Mouse (Mus musculus): ENCODE results near the gene Tube1. TPM values are rescaled to one million over a fixed set of nuclear protein-coding genes. Genes with fewer than 3 reads are reported as not detected.

Gene Tube1
- polyA plus RNA-seq, 1 experiment from 2014 or later = 19.8 TPM

- Histone ChIP-seq H3K9me3 (ENCODE audit: control insufficient read depth, low read length) (no peaks in the 10 kb centered on the region), H3K4me2 (no peak overlapping the region), H3K36me3 (ENCODE audit: control insufficient read depth, insufficient read depth, low read length) (no peaks in the 10 kb centered on the region; the same call in 1 of the 2 replicates), H3K9ac (ENCODE audit: low read length) (no peak overlapping the region), H3K27ac (ENCODE audit: low read depth, low read length) (no peak overlapping the region), H3K4me3 (ENCODE audit: low read depth, low read length) (no peak overlapping the region), H3K4me1 (ENCODE audit: control insufficient read depth, insufficient read depth, low read length) (peaks cover 4% of the 10 kb centered on the region), H3K27me3 (ENCODE audit: control insufficient read depth, insufficient read depth, low read length) (no peaks in the 10 kb centered on the region)
- WGBS = 91% methylated on average over 3 of the region's 3 CpGs
- ATAC-seq (ENCODE audit: low FRiP score) = no peak
- no peak for DNase-seq (ENCODE audit: low spot score, missing footprints)
Measured at GRCm38 (mm10) chr10:39137766-39138165, 4.0 kb downstream of the Tube1 start.

- WGBS = 87% methylated on average over 6 of the region's 6 CpGs
- Histone ChIP-seq H3K36me3 (ENCODE audit: control insufficient read depth, insufficient read depth, low read length) (no peaks in the 10 kb centered on the region; the same call in 1 of the 2 replicates), H3K9ac (ENCODE audit: low read length) (no peak overlapping the region), H3K4me3 (ENCODE audit: low read depth, low read length) (no peak overlapping the region), H3K27me3 (ENCODE audit: control insufficient read depth, insufficient read depth, low read length) (no peaks in the 10 kb centered on the region), H3K4me1 (ENCODE audit: control insufficient read depth, insufficient read depth, low read length) (peaks cover 4% of the 10 kb centered on the region), H3K27ac (ENCODE audit: low read depth, low read length) (no peak overlapping the region), H3K4me2 (no peak overlapping the region), H3K9me3 (ENCODE audit: control insufficient read depth, low read length) (no peaks in the 10 kb centered on the region)
- ATAC-seq (ENCODE audit: low FRiP score) = no peak
- DNase-seq (ENCODE audit: low spot score, missing footprints) = no peak
Measured at GRCm38 (mm10) chr10:39138761-39139160, 5.0 kb downstream of the Tube1 start.

- no peak for ATAC-seq (ENCODE audit: low FRiP score)
- no peak overlapping the region for H3K4me3 ChIP-seq (ENCODE audit: low read depth, low read length)
- no peaks in the 10 kb centered on the region for H3K27me3 ChIP-seq (ENCODE audit: control insufficient read depth, insufficient read depth, low read length)
- H3K27ac ChIP-seq (ENCODE audit: low read depth, low read length) = no peak overlapping the region
- peaks cover 6% of the 10 kb centered on the region for H3K36me3 ChIP-seq (ENCODE audit: control insufficient read depth, insufficient read depth, low read length)
- WGBS = 89% methylated on average over 14 of the region's 14 CpGs
- no peak overlapping the region for H3K4me2 ChIP-seq
- no peaks in the 10 kb centered on the region for H3K4me1 ChIP-seq (ENCODE audit: control insufficient read depth, insufficient read depth, low read length)
- H3K9ac ChIP-seq (ENCODE audit: low read length) = no peak overlapping the region
- no peak for DNase-seq (ENCODE audit: low spot score, missing footprints)
- H3K9me3 ChIP-seq (ENCODE audit: control insufficient read depth, low read length) = no peaks in the 10 kb centered on the region
Measured at GRCm38 (mm10) chr10:39140843-39141242, 7.1 kb downstream of the Tube1 start.

- ATAC-seq (ENCODE audit: low FRiP score) (no peak), DNase-seq (ENCODE audit: low spot score, missing footprints) (no peak)
- 94% methylated on average over 2 of the region's 2 CpGs for WGBS
- H3K4me3 ChIP-seq (ENCODE audit: low read depth, low read length) = no peak overlapping the region
- H3K4me2 ChIP-seq = no peak overlapping the region
- H3K36me3 ChIP-seq (ENCODE audit: control insufficient read depth, insufficient read depth, low read length) = peaks cover 6% of the 10 kb centered on the region
- H3K9me3 ChIP-seq (ENCODE audit: control insufficient read depth, low read length) = no peaks in the 10 kb centered on the region
- no peaks in the 10 kb centered on the region for H3K4me1 ChIP-seq (ENCODE audit: control insufficient read depth, insufficient read depth, low read length)
- H3K9ac ChIP-seq (ENCODE audit: low read length) = no peak overlapping the region
- H3K27me3 ChIP-seq (ENCODE audit: control insufficient read depth, insufficient read depth, low read length) = no peaks in the 10 kb centered on the region
- H3K27ac ChIP-seq (ENCODE audit: low read depth, low read length) = no peak overlapping the region
Measured at GRCm38 (mm10) chr10:39141401-39141800, 7.6 kb downstream of the Tube1 start.

- Histone ChIP-seq H3K4me3 (ENCODE audit: low read depth, low read length) (no peak overlapping the region), H3K9ac (ENCODE audit: low read length) (no peak overlapping the region), H3K27me3 (ENCODE audit: control insufficient read depth, insufficient read depth, low read length) (no peaks in the 10 kb centered on the region), H3K36me3 (ENCODE audit: control insufficient read depth, insufficient read depth, low read length) (peaks cover 6% of the 10 kb centered on the region), H3K4me1 (ENCODE audit: control insufficient read depth, insufficient read depth, low read length) (no peaks in the 10 kb centered on the region), H3K27ac (ENCODE audit: low read depth, low read length) (no peak overlapping the region), H3K4me2 (no peak overlapping the region), H3K9me3 (ENCODE audit: control insufficient read depth, low read length) (no peaks in the 10 kb centered on the region)
- no peak for DNase-seq (ENCODE audit: low spot score, missing footprints)
- no peak for ATAC-seq (ENCODE audit: low FRiP score)
- WGBS = 90% methylated on average over 12 of the region's 12 CpGs
Measured at GRCm38 (mm10) chr10:39142216-39142615, 8.4 kb downstream of the Tube1 start.

- Histone ChIP-seq H3K4me1 (ENCODE audit: control insufficient read depth, insufficient read depth, low read length) (no peaks in the 10 kb centered on the region), H3K27ac (ENCODE audit: low read depth, low read length) (no peak overlapping the region), H3K9ac (ENCODE audit: low read length) (no peak overlapping the region), H3K9me3 (ENCODE audit: control insufficient read depth, low read length) (no peaks in the 10 kb centered on the region), H3K27me3 (ENCODE audit: control insufficient read depth, insufficient read depth, low read length) (no peaks in the 10 kb centered on the region), H3K4me3 (ENCODE audit: low read depth, low read length) (no peak overlapping the region), H3K36me3 (ENCODE audit: control insufficient read depth, insufficient read depth, low read length) (no peaks in the 10 kb centered on the region), H3K4me2 (no peak overlapping the region)
- DNase-seq (ENCODE audit: low spot score, missing footprints) (no peak), ATAC-seq (ENCODE audit: low FRiP score) (no peak)
- WGBS = 88% methylated on average over 5 of the region's 5 CpGs
Measured at GRCm38 (mm10) chr10:39156719-39157118, 22.9 kb downstream of the Tube1 start.

- H3K27ac ChIP-seq (ENCODE audit: low read depth, low read length) = no peak overlapping the region
- H3K9me3 ChIP-seq (ENCODE audit: control insufficient read depth, low read length) = no peaks in the 10 kb centered on the region
- H3K4me1 ChIP-seq (ENCODE audit: control insufficient read depth, insufficient read depth, low read length) = no peaks in the 10 kb centered on the region
- ATAC-seq (ENCODE audit: low FRiP score) = no peak
- no peak overlapping the region for H3K9ac ChIP-seq (ENCODE audit: low read length)
- DNase-seq (ENCODE audit: low spot score, missing footprints) = no peak
- no peak overlapping the region for H3K4me2 ChIP-seq
- no peaks in the 10 kb centered on the region for H3K36me3 ChIP-seq (ENCODE audit: control insufficient read depth, insufficient read depth, low read length)
- H3K4me3 ChIP-seq (ENCODE audit: low read depth, low read length) = no peak overlapping the region
- 95% methylated on average over 1 of the region's 1 CpGs for WGBS
- no peaks in the 10 kb centered on the region for H3K27me3 ChIP-seq (ENCODE audit: control insufficient read depth, insufficient read depth, low read length)
Measured at GRCm38 (mm10) chr10:39157321-39157720, 23.5 kb downstream of the Tube1 start.

- Histone ChIP-seq H3K9me3 (ENCODE audit: control insufficient read depth, low read length) (no peaks in the 10 kb centered on the region), H3K36me3 (ENCODE audit: control insufficient read depth, insufficient read depth, low read length) (no peaks in the 10 kb centered on the region), H3K4me2 (no peak overlapping the region), H3K4me1 (ENCODE audit: control insufficient read depth, insufficient read depth, low read length) (no peaks in the 10 kb centered on the region), H3K27ac (ENCODE audit: low read depth, low read length) (no peak overlapping the region), H3K9ac (ENCODE audit: low read length) (no peak overlapping the region), H3K4me3 (ENCODE audit: low read depth, low read length) (no peak overlapping the region), H3K27me3 (ENCODE audit: control insufficient read depth, insufficient read depth, low read length) (no peaks in the 10 kb centered on the region)
- WGBS = 51% methylated on average over 12 of the region's 12 CpGs
- ATAC-seq (ENCODE audit: low FRiP score) (no peak), DNase-seq (ENCODE audit: low spot score, missing footprints) (no peak)
Measured at GRCm38 (mm10) chr10:39158306-39158705, 24.5 kb downstream of the Tube1 start.

GRCm38 (mm10) chr10:39161406-39161805, 27.6 kb downstream of the Tube1 start:
- no peak overlapping the region for H3K9ac ChIP-seq (ENCODE audit: low read length)
- H3K27me3 ChIP-seq (ENCODE audit: control insufficient read depth, insufficient read depth, low read length) = no peaks in the 10 kb centered on the region
- H3K9me3 ChIP-seq (ENCODE audit: control insufficient read depth, low read length) = no peaks in the 10 kb centered on the region
- ATAC-seq (ENCODE audit: low FRiP score) (no peak), DNase-seq (ENCODE audit: low spot score, missing footprints) (no peak)
- peaks cover 3% of the 10 kb centered on the region; the same call in 1 of the 2 replicates for H3K4me1 ChIP-seq (ENCODE audit: control insufficient read depth, insufficient read depth, low read length)
- no peak overlapping the region for H3K4me3 ChIP-seq (ENCODE audit: low read depth, low read length)
- H3K36me3 ChIP-seq (ENCODE audit: control insufficient read depth, insufficient read depth, low read length) = no peaks in the 10 kb centered on the region
- 100% methylated on average over 1 of the region's 1 CpGs for WGBS
- no peak overlapping the region for H3K27ac ChIP-seq (ENCODE audit: low read depth, low read length)
- no peak overlapping the region for H3K4me2 ChIP-seq

Data from midbrain, embryonic 11.5 days (tissue).